Mouse (Mus musculus) testis, adult 10 weeks (tissue): ENCODE data around the gene Ago1. TPM values are rescaled to one million over a fixed set of nuclear protein-coding genes. Genes with fewer than 3 reads are reported as not detected.

ENCODE experiments used
- polyA plus RNA-seq: library from polyadenylated mRNA; stranded (reverse); fragments of 350-450 nt; fragmentation: Illumina TruSeq; extraction: RNeasy Lipid Tissue Mini Kit (QIAGEN cat#74804); gene quantifications from one replicate; pipeline ENCODE4 v1.2.3, GENCODE M21; 2014; ENCODE audit warnings: low read depth, low replicate concordance

The Ago1 gene
- polyA plus RNA-seq: 2.9 TPM

DNA sequence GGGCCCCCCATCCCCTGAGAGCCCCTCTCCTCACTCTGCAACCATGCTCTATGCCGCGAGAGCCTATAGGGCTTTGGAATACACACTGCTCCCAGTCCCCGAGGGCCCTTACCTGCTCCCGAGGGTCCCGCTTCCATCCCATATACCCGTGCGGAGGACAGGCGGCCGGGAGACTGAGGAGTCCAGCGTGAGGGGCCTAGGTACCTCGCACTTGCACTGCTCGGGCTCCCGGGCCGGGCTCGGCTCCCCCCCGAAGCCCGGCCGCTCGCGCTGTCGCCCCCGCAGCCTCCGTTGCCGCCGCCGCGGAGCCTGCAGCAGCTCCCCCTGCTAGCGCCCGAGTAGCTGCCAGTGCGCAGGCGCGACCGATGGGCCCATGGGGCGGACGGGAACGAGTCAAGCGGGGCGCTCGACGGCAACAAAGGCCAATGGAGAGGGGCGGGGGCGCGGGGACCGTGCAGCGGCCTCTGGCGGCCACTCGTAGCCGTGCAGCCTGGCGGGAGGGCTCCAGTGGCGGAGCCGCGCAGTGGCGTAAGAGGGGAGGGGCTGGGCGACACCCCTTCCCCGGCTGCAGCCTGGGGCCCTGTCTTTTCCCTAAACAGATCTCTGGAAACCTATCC is at the start of gene Ago1:
Ago1 (minus strand) TSS at position 299 of the 617 bp plus-strand sequence.

DNA sequence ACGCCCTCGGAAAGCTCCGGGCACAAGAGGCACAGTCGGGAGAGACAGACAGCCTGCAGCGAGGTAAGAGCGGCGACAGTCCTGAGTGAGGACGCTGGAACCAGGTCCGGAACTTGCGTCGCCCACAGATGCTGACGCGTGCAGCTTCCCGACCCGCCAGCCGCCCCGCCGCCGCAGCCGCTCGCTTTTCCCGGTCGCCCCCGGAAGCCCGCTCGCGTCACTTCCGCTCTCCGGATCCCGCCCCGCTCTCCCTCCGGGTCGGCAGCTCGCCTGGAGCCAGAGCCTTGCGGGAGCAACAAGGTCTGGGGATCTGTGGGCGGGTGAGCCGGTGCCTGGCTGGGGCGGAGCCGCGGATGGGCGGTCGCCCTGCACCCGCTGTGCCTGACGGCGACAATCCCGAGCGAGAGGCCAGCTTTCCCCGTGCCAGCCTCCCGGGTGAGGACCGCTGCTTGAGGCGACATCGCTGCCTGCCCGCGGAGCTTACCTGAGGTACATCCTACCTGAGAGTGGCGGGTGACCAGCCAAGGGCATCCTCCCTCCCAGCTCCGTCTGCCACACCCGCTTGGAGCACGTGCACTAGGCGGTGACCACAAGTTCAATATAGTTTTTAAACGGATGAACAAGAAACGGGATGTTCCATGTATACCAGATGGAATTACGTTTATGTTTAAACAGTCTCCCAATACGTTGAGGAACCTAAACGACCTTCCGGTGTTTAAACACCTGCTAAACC is 38.9 kb downstream of the Ago1 start, which contains the start of gene Ago3:
Ago3 (minus strand) TSS at position 210 of the 733 bp plus-strand sequence.

Other genes starting within 250 kb of the Ago1 start
- gene Map7d1, start 212.2 kb downstream of the Ago1 start, polyA plus RNA-seq: 0.60 TPM
- 11.2 TPM for gene Trappc3, start 206.3 kb downstream of the Ago1 start, polyA plus RNA-seq
- 0.62 TPM for gene Col8a2, start 181.8 kb downstream of the Ago1 start, polyA plus RNA-seq
- gene Adprhl2, start 146.9 kb downstream of the Ago1 start, polyA plus RNA-seq: 0.29 TPM
- gene Tekt2, start 142.9 kb downstream of the Ago1 start, polyA plus RNA-seq: 63.9 TPM
- 11.9 TPM for gene Ago3, start 39.0 kb downstream of the Ago1 start, polyA plus RNA-seq
- gene Ago4, start 64.9 kb upstream of the Ago1 start, polyA plus RNA-seq: 14.2 TPM
- 5.3 TPM for gene Clspn, start 88.4 kb upstream of the Ago1 start, polyA plus RNA-seq
- gene 5730409E04Rik, start 141.2 kb upstream of the Ago1 start, polyA plus RNA-seq: 1.8 TPM
- gene Psmb2, start 209.0 kb upstream of the Ago1 start, polyA plus RNA-seq: 33.5 TPM